In genomic region chr10:87057500-87058250, GRCm38 (mm10) we compare ENCODE assay signal across 8 mouse cellular contexts. TPM values are rescaled to one million over a fixed set of nuclear protein-coding genes. Genes with fewer than 3 reads are reported as not detected.
DNase-seq lines count a peak whose midpoint lies in the region; ATAC-seq and TF ChIP-seq lines count a peak whose summit lies in the region.

Gene 1700113H08Rik, plus strand, starts transcription at chr10:87058045.

- H3K9me3 ChIP-seq in erythroblast, embryonic 14.5 days (ENCODE audit: control insufficient read depth, low read length), result no peaks in the 10 kb centered on the region
- no peaks in the 10 kb centered on the region for H3K9me3 ChIP-seq in hindbrain, embryonic 14.5 days (ENCODE audit: control insufficient read depth, low read length)
- no peaks in the 10 kb centered on the region for H3K9me3 ChIP-seq in liver, embryonic 12.5 days (replicated peaks)

- H3K27ac ChIP-seq in cortical plate, adult 2 months (ENCODE audit: insufficient read depth, low read length), result 0 out of 2 replicates have a peak within 1 kb of the TSS, but pooled peaks have one; percentile 4
- H3K27ac ChIP-seq in hindbrain, embryonic 14.5 days, result peak within 1 kb of the TSS; percentile 80
- H3K27ac ChIP-seq in liver, embryonic 12.5 days, result no peak within 1 kb of the TSS

- H3K4me1 ChIP-seq in erythroblast, embryonic 14.5 days (ENCODE audit: control insufficient read depth), result no peaks in the 10 kb centered on the region
- H3K4me1 ChIP-seq in cortical plate, adult 2 months (ENCODE audit: control insufficient read depth, insufficient read depth, low read length), result peaks cover 2% of the 10 kb centered on the region; the same call in 1 of the 2 replicates
- H3K4me1 ChIP-seq in hindbrain, embryonic 14.5 days (replicated peaks; ENCODE audit: control insufficient read depth, insufficient read depth, low read length), result peaks cover 10% of the 10 kb centered on the region; the same call in 1 of the 2 replicates
- peaks cover 11% of the 10 kb centered on the region for H3K4me1 ChIP-seq in liver, embryonic 12.5 days

- peak; percentile 47; the same call in 1 of the 2 replicates for TF ChIP-seq CTCF in cortical plate, adult 2 months (IDR thresholded peaks at IDR 0.05; ENCODE audit: extremely low read depth, insufficient read depth, low read length)

- 2% methylated on average over 15 of the region's 15 CpGs for WGBS in hindbrain, embryonic 14.5 days
- 13% methylated on average over 15 of the region's 15 CpGs for WGBS in liver, embryonic 12.5 days (ENCODE audit: insufficient replicate concordance)

- TF ChIP-seq POLR2A in cortical plate, adult 2 months (IDR thresholded peaks at IDR 0.05; ENCODE audit: extremely low read depth, insufficient read depth, low read length), result no peak

- peak; percentile 5 for DNase-seq in A20 (ENCODE audit: low read depth, low spot score)
- peak; percentile 59 for DNase-seq in hindbrain, embryonic 14.5 days (ENCODE audit: low spot score)
- peak; percentile 61 for DNase-seq in retina, postnatal 1 day

- no peaks in the 10 kb centered on the region for H3K36me3 ChIP-seq in erythroblast, embryonic 14.5 days (ENCODE audit: control insufficient read depth)
- H3K36me3 ChIP-seq in hindbrain, embryonic 14.5 days (replicated peaks; ENCODE audit: control insufficient read depth, insufficient read depth), result no peaks in the 10 kb centered on the region
- no peaks in the 10 kb centered on the region for H3K36me3 ChIP-seq in liver, embryonic 12.5 days

- H3K9ac ChIP-seq in hindbrain, embryonic 14.5 days, result peak within 1 kb of the TSS; percentile 70
- peak within 1 kb of the TSS; percentile 22; the same call in 1 of the 2 replicates for H3K9ac ChIP-seq in liver, embryonic 12.5 days

- H3K4me3 ChIP-seq in erythroblast, embryonic 14.5 days (replicated peaks), result peak within 1 kb of the TSS; percentile 28
- peak within 1 kb of the TSS; percentile 29 for H3K4me3 ChIP-seq in cortical plate, adult 2 months (ENCODE audit: insufficient read depth, low read length)
- H3K4me3 ChIP-seq in hindbrain, embryonic 14.5 days (replicated peaks; ENCODE audit: low read length), result peak within 1 kb of the TSS; percentile 46
- H3K4me3 ChIP-seq in liver, embryonic 12.5 days, result peak within 1 kb of the TSS; percentile 44

- ATAC-seq in erythroblast, adult 5-6 weeks (replicated peaks; ENCODE audit: low FRiP score, poor library complexity, severe bottlenecking), result no peak
- no peak for ATAC-seq in hindbrain, embryonic 14.5 days (ENCODE audit: low FRiP score)
- ATAC-seq in liver, embryonic 12.5 days, result no peak
- ATAC-seq in megakaryocyte progenitor cell, adult 5-6 weeks (replicated peaks; ENCODE audit: poor library complexity), result no peak

- peak within 1 kb of the TSS; percentile 85 for H3K4me2 ChIP-seq in hindbrain, embryonic 14.5 days (replicated peaks)
- H3K4me2 ChIP-seq in liver, embryonic 12.5 days, result peak within 1 kb of the TSS; percentile 68

- no peaks in the 10 kb centered on the region for H3K27me3 ChIP-seq in erythroblast, embryonic 14.5 days (ENCODE audit: control insufficient read depth)
- H3K27me3 ChIP-seq in hindbrain, embryonic 14.5 days (ENCODE audit: control insufficient read depth, insufficient read depth, low read length), result no peaks in the 10 kb centered on the region; the same call in none of the 2 replicates
- peaks cover 12% of the 10 kb centered on the region for H3K27me3 ChIP-seq in liver, embryonic 12.5 days (replicated peaks)

RNA-seq across cellular contexts. Expression of gene 1700113H08Rik, which starts in this region (rescaled TPM):
- polyA plus RNA-seq in erythroblast, embryonic 14.5 days (2012), result not detected in 2 replicates
- 4.8 TPM in 1 of 2 replicates, not detected in the other for total RNA-seq in erythroblast, adult 5-6 weeks (2015; ENCODE audit: low replicate concordance)
- not detected in 2 replicates for total RNA-seq in erythroblast, adult 5-6 weeks (2017; ENCODE audit: low replicate concordance)
- polyA plus RNA-seq in cortical plate, adult 2 months (2012; rRNA removed), result not detected in 2 replicates
- polyA plus RNA-seq in hindbrain, embryonic 14.5 days (2014; fragmentation: Nextera tagmentation; extraction: Ambion mirVana), result 0.37 TPM in 1 of 2 replicates, not detected in the other
- not detected in 2 replicates for polyA plus RNA-seq in liver, embryonic 12.5 days (2016; fragmentation: Nextera tagmentation; extraction: Ambion mirVana)
- not detected in 2 replicates for total RNA-seq in megakaryocyte progenitor cell, adult 5-6 weeks (2015)
- not detected in 2 replicates for total RNA-seq in megakaryocyte progenitor cell, adult 5-6 weeks (2017)

Comparison
In these comparisons a context has a peak if more than half of its experiments do, and no peak if none do; other contexts are left out.
1. Peak in DNase-seq, H3K4me3 ChIP-seq, H3K27ac ChIP-seq, H3K9ac ChIP-seq and H3K4me2 ChIP-seq in hindbrain, embryonic 14.5 days; RNA of the gene not detected or under 1 TPM.
2. DNase-seq: peak in every context shown above with its lines; median percentile 61 in retina, postnatal 1 day; 59 in hindbrain, embryonic 14.5 days; 5 in A20.